Mouse (Mus musculus): Measurements from ENCODE around the gene Sez6l.

GRCm38 (mm10) chr5:112370236-112370813 is 206.7 kb downstream of the Sez6l start:
- TF ChIP-seq POLR2A (IDR thresholded peaks at IDR 0.05; ENCODE audit: low read depth, low read length) (no peak), CTCF (IDR thresholded peaks at IDR 0.05; ENCODE audit: extremely low read depth, insufficient read depth, insufficient read length, insufficient replicate concordance) (no peak)
